Mouse (Mus musculus): Measurements from ENCODE around the gene Tbl1xr1. TPM values are rescaled to one million over a fixed set of nuclear protein-coding genes. Genes with fewer than 3 reads are reported as not detected.

Gene Tbl1xr1
- polyA plus RNA-seq, 3 experiments from 2014 or later = 24.4 to 29.1 (median 27.5) TPM

- no peak for ATAC-seq
Measured at GRCm38 (mm10) chr3:22144255-22144654, 67.8 kb downstream of the Tbl1xr1 start.

GRCm38 (mm10) chr3:22147433-22147927, 71.0 kb downstream of the Tbl1xr1 start:
- ATAC-seq = no peak

- no peak for ATAC-seq
Measured at GRCm38 (mm10) chr3:22148306-22148932, 72.0 kb downstream of the Tbl1xr1 start.

DNA sequence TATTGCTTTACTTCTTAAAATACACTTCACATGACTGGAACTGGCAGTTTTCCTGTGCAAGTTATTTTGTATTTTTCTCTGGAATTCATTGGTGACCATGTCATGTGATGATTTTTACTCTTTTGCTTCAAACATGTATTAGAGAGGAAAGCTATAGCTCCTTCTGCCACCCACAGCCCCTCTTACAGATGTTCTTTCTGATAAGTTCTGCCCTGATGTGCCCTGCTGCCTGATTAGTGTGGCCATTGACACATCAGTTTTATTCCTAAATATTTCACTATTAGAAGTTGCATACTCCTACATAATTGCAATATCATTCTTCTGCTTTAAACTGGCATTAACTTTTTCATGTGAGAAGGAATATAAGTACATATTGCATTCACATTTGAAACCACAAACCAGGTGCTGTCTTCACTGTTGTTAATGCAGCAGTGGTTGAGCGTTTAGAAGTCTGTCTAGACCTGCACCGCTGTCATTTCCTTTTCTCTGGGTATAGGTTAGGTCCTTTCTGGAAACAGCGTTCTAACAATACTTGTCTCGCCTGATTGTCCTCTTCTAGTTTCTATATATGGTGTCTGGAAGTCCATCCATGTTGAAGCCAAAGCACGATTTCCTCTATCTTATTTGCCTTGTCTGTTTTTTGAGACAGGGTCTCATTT, 74.5 kb downstream of the Tbl1xr1 start:
- ATAC-seq = peak; percentile 70

- peak; percentile 76 for ATAC-seq
Measured at GRCm38 (mm10) chr3:22152773-22153172, 76.3 kb downstream of the Tbl1xr1 start.

DNA sequence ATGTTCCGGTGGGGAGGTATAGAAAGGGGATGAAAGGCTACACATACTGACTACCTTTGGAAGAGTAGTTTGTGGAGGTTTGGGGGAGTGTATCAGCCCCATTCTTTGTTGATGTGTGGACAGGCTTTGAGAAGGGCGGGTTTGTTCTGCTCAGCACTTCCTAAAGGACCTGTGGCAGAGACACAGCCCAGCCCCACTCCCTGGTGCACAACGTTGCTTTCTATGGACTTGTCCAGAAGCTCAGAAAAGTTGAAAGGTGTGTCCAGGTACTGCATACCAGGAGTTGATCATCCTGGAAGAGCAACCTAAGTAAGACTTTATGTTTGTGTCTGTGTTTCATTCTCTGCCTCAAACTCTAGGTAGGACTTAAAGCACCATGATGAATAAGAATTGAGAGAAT, 78.1 kb downstream of the Tbl1xr1 start:
- ATAC-seq = no peak

DNA sequence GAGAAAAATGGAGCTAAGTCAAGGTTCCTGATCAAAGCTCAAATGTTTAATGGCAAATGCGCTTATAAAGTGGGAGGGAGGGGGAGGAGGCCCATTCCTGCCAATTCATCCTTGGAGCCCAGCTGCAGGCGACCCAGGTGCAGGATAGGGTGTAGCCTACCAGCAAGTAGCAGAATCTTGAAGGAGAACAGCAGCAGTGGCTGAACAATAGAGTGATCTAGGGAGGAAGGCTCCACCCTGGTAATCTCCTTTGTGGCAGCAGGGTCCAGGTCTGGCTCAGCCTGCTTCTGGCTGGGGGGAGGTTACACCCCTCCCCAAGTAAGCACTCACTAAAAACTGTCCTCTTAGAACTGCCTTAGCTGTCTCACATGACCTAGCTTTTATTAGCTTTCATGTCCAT, 79.9 kb downstream of the Tbl1xr1 start:
- no peak for ATAC-seq

- no peak for ATAC-seq
Measured at GRCm38 (mm10) chr3:22162948-22163347, 86.5 kb downstream of the Tbl1xr1 start.

GRCm38 (mm10) chr3:22167856-22168255, 91.4 kb downstream of the Tbl1xr1 start:
- ATAC-seq = no peak

GRCm38 (mm10) chr3:22168432-22168831, 92.0 kb downstream of the Tbl1xr1 start:
- ATAC-seq = no peak

DNA sequence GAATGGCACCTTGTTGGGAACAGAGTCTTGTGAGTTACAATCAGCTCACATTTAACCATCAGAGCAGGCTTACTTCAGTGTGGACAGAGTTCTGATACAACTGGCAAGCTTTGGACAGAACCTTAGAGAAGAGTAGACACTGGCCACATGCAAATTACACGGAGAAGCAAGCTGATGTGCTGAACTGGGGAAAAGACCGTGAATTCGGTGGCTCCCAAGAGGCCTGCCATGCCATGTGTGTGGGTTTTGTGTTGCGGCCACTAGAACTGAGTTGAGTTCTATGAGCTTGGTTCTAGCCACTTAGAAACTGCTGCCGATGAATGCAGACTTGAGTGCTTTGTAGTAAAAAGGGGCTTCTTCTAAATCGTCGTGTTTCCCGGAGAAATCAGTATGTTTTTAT, 95.1 kb downstream of the Tbl1xr1 start:
- ATAC-seq = no peak

DNA sequence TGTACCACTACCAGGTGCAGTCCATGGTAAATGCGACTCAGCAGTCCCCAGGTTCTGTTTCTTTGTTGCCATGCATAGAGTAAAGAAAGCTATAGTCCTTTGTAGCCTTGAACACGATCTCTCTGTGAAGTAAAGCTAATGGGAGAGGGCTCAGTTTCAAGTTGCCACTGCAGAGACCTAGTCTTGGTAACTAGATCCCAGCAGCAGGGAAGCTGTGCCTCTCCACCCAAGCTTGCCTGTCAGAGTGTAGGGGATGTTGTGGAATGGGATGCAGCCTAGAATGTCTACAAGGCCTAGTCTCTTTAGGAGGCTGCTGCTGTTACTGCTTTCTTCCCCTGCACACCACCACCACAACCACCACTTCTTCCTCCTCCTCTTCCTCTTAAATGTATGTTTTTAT, 96.0 kb downstream of the Tbl1xr1 start:
- ATAC-seq = no peak

DNA sequence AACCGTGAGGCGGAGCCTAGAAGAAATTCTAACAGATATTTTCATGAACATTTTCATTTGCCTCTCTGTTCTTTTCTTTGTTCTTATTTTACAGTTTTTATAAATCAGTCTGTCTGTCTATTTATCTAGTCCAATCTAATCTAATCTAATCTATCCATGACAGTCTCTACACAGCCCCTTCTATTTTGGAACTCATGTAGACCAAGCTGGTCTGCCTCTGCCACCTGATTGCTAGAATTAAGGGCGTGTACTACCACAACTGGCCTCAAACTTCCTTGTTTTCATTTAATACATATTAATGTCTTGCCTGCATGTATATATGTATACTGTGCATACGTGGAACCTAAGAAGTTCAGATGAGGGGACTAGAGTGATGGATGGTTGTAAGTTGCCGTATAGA, 96.7 kb downstream of the Tbl1xr1 start:
- no peak for ATAC-seq

GRCm38 (mm10) chr3:22174232-22174631, 97.8 kb downstream of the Tbl1xr1 start:
- ATAC-seq = no peak

DNA sequence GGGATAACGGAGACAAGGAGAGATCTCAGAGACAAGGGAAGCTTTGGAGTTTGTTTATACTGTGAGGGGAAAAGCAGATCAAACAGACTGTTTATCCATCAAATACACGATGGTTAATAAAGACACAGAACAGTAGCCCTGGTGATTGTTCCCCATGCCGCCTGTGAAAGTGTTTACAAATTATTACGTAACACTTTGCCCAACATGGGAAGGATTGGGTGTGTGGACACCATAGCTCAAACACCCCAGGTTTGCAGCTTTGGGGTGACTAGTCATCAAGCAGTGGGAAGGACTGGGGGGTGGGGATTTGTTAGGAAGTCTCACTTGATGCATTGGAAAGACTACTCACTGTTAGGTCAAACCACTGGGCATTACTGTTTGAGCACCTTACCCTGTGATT, 103.6 kb downstream of the Tbl1xr1 start:
- ATAC-seq = no peak

DNA sequence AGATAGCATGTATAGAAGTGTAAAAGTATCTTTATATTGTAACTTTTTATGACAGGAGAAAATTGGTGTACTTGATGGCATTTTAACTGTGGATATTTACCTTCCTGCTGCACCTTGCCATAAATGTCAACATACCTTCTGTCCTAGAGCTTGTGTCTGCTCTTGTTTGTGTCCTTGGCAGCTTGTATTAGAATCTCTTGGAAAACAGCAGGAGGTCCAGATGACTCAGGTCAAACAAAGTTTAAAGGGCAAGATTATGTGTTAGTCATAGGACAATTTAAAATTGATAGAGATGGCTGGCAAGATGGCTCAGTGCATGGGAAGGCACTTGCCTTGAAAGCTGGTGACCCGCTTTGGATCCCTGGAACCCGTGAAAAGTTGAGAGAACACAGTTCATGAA, 104.6 kb downstream of the Tbl1xr1 start:
- no peak for ATAC-seq

GRCm38 (mm10) chr3:22185265-22185664, 108.8 kb downstream of the Tbl1xr1 start:
- no peak for ATAC-seq

DNA sequence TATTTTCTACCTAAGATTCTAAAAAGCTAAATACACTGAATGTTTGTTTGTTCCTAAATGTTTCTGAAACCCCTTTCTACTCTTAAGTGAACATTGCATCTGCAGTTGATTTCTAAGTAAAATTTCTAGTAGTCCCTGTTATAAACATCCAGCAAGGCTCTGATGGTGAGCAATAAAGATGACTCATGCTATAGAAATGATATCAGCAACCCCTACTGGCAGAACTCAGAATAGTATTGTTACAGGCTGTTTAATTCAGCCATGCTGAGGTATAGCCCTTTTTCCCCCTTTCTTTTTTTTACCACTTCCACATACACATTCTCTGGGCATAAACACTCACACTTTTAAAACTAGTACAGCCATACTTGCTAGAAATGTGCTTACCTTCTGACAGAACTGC, 114.0 kb downstream of the Tbl1xr1 start:
- peak; percentile 94 for ATAC-seq

DNA sequence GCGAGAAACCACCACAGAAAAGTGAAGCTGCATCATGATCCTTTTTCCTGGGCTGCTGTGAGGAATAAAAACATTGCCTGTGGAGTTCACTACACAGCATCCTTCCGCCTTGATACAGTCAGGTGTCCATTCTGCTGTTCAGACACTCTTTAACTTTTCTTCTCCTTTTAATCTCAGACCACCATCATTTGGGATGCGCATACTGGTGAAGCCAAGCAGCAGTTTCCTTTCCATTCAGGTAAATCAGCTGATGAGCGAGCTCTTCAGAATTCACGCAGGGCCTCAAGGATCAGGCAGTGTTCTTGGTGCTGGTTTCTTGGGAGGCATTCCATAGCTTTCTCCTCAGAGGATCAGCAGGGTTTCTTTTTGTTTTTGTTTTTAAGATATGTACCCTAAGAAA, 116.5 kb downstream of the Tbl1xr1 start:
- no peak for ATAC-seq

GRCm38 (mm10) chr3:22194185-22194856, 117.9 kb downstream of the Tbl1xr1 start:
- ATAC-seq = no peak

GRCm38 (mm10) chr3:22198802-22199201, 122.3 kb downstream of the Tbl1xr1 start:
- ATAC-seq = no peak

DNA sequence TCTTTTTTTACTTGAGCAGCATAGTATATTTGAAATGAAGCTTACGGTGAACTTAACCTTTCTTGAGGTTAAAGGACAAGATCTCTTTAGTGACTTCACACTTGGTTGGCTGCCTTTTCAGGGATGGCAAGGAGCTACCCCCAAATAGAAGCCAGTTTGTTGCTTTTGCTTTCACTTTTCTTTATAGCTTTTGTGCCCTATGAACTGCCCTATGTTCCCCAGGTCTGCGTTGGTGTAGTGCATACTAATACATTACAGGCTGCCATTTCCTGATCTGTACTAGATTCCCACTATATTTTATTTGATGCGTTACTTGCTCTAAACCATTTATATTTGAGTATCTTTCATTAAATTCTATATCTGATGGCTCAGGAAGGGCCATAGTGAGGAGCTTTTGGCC, 127.7 kb downstream of the Tbl1xr1 start:
- peak; percentile 49 for ATAC-seq

- ATAC-seq = no peak
Measured at GRCm38 (mm10) chr3:22221557-22221956, 145.1 kb downstream of the Tbl1xr1 start.

GRCm38 (mm10) chr3:22222351-22222750, 145.9 kb downstream of the Tbl1xr1 start:
- no peak for ATAC-seq

All from inflammation-experienced regulatory T-cells, adult 6 months (primary cell).